Mouse (Mus musculus) ES-E14 (cell line): ENCODE measurements around the gene Traf1. TPM values are rescaled to one million over a fixed set of nuclear protein-coding genes. Genes with fewer than 3 reads are reported as not detected.

Source experiments
- DNase-seq: peaks from one replicate; pipeline ENCODE4 v3.0.0-alpha.2; 2013; ENCODE audit warnings: low read depth, low spot score
- H3K27ac ChIP-seq: 2 replicates; pipeline ENCODE4 v1.5.1; 2012; ENCODE audit warnings: low read depth, mild to moderate bottlenecking, low read length, moderate library complexity, mixed read lengths; ENCODE audit not compliant: poor library complexity, insufficient read depth, severe bottlenecking
- H3K36me3 ChIP-seq: 2 replicates; pipeline ENCODE4 v1.6.1; 2012; ENCODE audit warnings: mild to moderate bottlenecking, low read length, moderate library complexity, mixed read lengths; ENCODE audit not compliant: control insufficient read depth, poor library complexity, insufficient read depth, severe bottlenecking
- H3K4me1 ChIP-seq, 2 experiments: fragments of 150-350 bp in 1 of 2; sonication (generic) in 1 of 2; 2 replicates each; pipeline ENCODE4 v1.6.1; 2012; ENCODE audit warnings: low read length in 2 of 2, mild to moderate bottlenecking in 1 of 2, mixed read lengths in 1 of 2; ENCODE audit not compliant: control insufficient read depth in 2 of 2, insufficient read depth in 2 of 2, poor library complexity in 1 of 2
- H3K4me3 ChIP-seq, 2 experiments: fragments of 150-350 bp in 1 of 2; sonication (generic) in 1 of 2; 2 replicates each; pipeline ENCODE4 v1.5.1; 2012; ENCODE audit warnings: low read length in 2 of 2, low read depth in 1 of 2, mild to moderate bottlenecking in 1 of 2, mixed read lengths in 1 of 2; ENCODE audit not compliant: insufficient read depth in 1 of 2, poor library complexity in 1 of 2, severe bottlenecking in 1 of 2
- H3K9ac ChIP-seq: 2 replicates; pipeline ENCODE4 v1.6.1; 2012; ENCODE audit warnings: low read depth, mild to moderate bottlenecking, low read length, mixed read lengths; ENCODE audit not compliant: poor library complexity, insufficient read depth, severe bottlenecking
- H3K9me3 ChIP-seq: fragments of 150-350 bp; sonication (generic); 2 replicates; pipeline ENCODE4 v1.6.1; 2012; ENCODE audit warnings: low read depth, mild to moderate bottlenecking, low read length; ENCODE audit not compliant: control insufficient read depth, insufficient read depth
- CHD2 ChIP-seq: IDR thresholded peaks from 2 replicates; pipeline ENCODE4 v1.6.1; 2014; ENCODE audit warnings: mild to moderate bottlenecking, low read depth, low read length, inconsistent platforms
- HCFC1 ChIP-seq: IDR thresholded peaks from 2 replicates; pipeline ENCODE4 v1.6.1; 2012; ENCODE audit warnings: low read length, inconsistent platforms, borderline replicate concordance; ENCODE audit not compliant: insufficient read depth
- MAFK ChIP-seq: IDR thresholded peaks from 2 replicates; pipeline ENCODE4 v1.6.1; 2014; ENCODE audit warnings: mild to moderate bottlenecking, low read depth, low read length, inconsistent platforms; ENCODE audit not compliant: insufficient read depth
- ZC3H11A ChIP-seq: IDR thresholded peaks from 2 replicates; pipeline ENCODE4 v1.6.1; 2012; ENCODE audit warnings: low read depth, mild to moderate bottlenecking, inconsistent platforms, low read length, borderline replicate concordance
- ZNF384 ChIP-seq: IDR thresholded peaks from 2 replicates; pipeline ENCODE4 v1.6.1; 2012; ENCODE audit warnings: low read depth, low read length, inconsistent platforms
- in situ Hi-C, 2 experiments: fragments of 600-800 bp; cut with MboI; formaldehyde crosslinking; loops; one replicate each; pipeline ENCODE4 v1.15.1; 2025; ENCODE audit warnings: low sequenced_read_pairs in 2 of 2, inconsistent platforms in 1 of 2; ENCODE audit not compliant: unreplicated experiment in 2 of 2
- total RNA-seq: library from RNA; depleted of rRNA; stranded (reverse); fragments of 300-350 nt; gene quantifications from 2 replicates; pipeline ENCODE4 v1.2.3, GENCODE M21; 2012

The Traf1 gene
- total RNA-seq, 1 experiment, result 1.3 TPM

- Histone ChIP-seq H3K9ac (no peak overlapping the region), H3K4me3 (no peak overlapping the region), H3K9me3 (no peaks in the 10 kb centered on the region), H3K27ac (no peak overlapping the region), H3K36me3 (no peaks in the 10 kb centered on the region), H3K4me1 (peaks cover 0 to 10% of the 10 kb centered on the region in 2 experiments; a peak in 2 of 4 replicates)
- in situ Hi-C loops, result no loop called here
- DNase-seq, result no peak
- TF ChIP-seq MAFK, result peak; percentile 89
- TF ChIP-seq CHD2, result no peak
Measured at GRCm38 (mm10) chr2:34984885-34985284, 23.3 kb upstream of the Traf1 start.

- Histone ChIP-seq H3K9ac (no peak overlapping the region), H3K36me3 (no peaks in the 10 kb centered on the region), H3K27ac (no peak overlapping the region), H3K4me3 (no peak overlapping the region), H3K9me3 (no peaks in the 10 kb centered on the region), H3K4me1 (peaks cover 0 to 10% of the 10 kb centered on the region in 2 experiments; a peak in 2 of 4 replicates)
- DNase-seq, result no peak
- TF ChIP-seq HCFC1 (no peak), ZC3H11A (no peak), CHD2 (no peak), ZNF384 (no peak), MAFK (no peak)
- in situ Hi-C loops, result no loop called here
Measured at GRCm38 (mm10) chr2:34982906-34983698, 21.5 kb upstream of the Traf1 start.

GRCm38 (mm10) chr2:34982096-34982724 is 20.6 kb upstream of the Traf1 start:
- no peak overlapping the region for H3K27ac ChIP-seq
- no peak overlapping the region for H3K9ac ChIP-seq
- H3K4me3 ChIP-seq, result no peak overlapping the region
- no peaks in the 10 kb centered on the region for H3K36me3 ChIP-seq
- in situ Hi-C loops, result no loop called here
- no peak for DNase-seq
- H3K9me3 ChIP-seq, result no peaks in the 10 kb centered on the region
- H3K4me1 ChIP-seq, result peaks cover 0 to 10% of the 10 kb centered on the region in 2 experiments; a peak in 2 of 4 replicates
- TF ChIP-seq MAFK, result no peak
- TF ChIP-seq ZNF384, result no peak
- no peak for TF ChIP-seq ZC3H11A
- TF ChIP-seq CHD2, result no peak
- TF ChIP-seq HCFC1, result no peak

- DNase-seq, result no peak
- Histone ChIP-seq H3K27ac (no peak overlapping the region), H3K4me3 (no peak overlapping the region), H3K4me1 (peaks cover 0 to 10% of the 10 kb centered on the region in 2 experiments; a peak in 2 of 4 replicates), H3K9ac (no peak overlapping the region), H3K9me3 (no peaks in the 10 kb centered on the region), H3K36me3 (no peaks in the 10 kb centered on the region)
- in situ Hi-C loops, result no loop called here
- TF ChIP-seq MAFK, result no peak
- no peak for TF ChIP-seq ZNF384
- no peak for TF ChIP-seq CHD2
- TF ChIP-seq ZC3H11A, result no peak
- no peak for TF ChIP-seq HCFC1
Measured at GRCm38 (mm10) chr2:34979459-34980011, 18.0 kb upstream of the Traf1 start.

- no peak for DNase-seq
- in situ Hi-C loops, result no loop called here
- TF ChIP-seq HCFC1 (no peak), ZNF384 (no peak), CHD2 (no peak), ZC3H11A (no peak), MAFK (no peak)
- H3K4me3 ChIP-seq, result no peak overlapping the region
- no peaks in the 10 kb centered on the region for H3K9me3 ChIP-seq
- no peak overlapping the region for H3K9ac ChIP-seq
- H3K27ac ChIP-seq, result no peak overlapping the region
- H3K4me1 ChIP-seq, result peaks cover 0 to 8% of the 10 kb centered on the region in 2 experiments; a peak in 2 of 4 replicates
- no peaks in the 10 kb centered on the region for H3K36me3 ChIP-seq
Measured at GRCm38 (mm10) chr2:34978226-34978625, 16.7 kb upstream of the Traf1 start.
